Mouse (Mus musculus): ENCODE data around the gene Ap2s1.

DNA sequence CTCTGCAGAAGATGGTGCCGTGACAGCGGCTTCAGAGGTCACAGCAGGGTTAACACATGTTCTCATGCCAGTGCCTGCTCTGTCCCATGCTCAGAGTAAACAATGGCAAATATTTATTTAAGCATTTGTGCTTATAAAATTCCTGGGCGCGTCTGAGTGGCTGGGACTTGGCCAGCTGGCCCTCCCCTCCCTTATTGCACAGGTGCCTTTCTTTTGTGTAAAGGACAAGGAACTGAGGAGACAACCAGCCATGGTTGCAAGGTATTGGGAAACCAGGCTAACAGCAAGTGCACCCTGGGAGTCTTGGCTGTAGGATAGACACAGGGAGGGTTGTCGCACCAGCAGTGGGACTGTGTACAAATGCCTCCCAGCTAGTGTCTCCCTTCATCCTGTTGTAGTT lies 54.1 kb downstream of the Ap2s1 start:
- TF ChIP-seq CTCF (IDR thresholded peaks at IDR 0.05; ENCODE audit: insufficient read depth, low read length) (no peak), POLR2A (IDR thresholded peaks at IDR 0.05; ENCODE audit: borderline replicate concordance, extremely low read depth, low read depth, low read length) (no peak; the same call in 1 of the 2 replicates)

Measured in lung, adult 2 months (tissue).